In the genomic region with DNA sequence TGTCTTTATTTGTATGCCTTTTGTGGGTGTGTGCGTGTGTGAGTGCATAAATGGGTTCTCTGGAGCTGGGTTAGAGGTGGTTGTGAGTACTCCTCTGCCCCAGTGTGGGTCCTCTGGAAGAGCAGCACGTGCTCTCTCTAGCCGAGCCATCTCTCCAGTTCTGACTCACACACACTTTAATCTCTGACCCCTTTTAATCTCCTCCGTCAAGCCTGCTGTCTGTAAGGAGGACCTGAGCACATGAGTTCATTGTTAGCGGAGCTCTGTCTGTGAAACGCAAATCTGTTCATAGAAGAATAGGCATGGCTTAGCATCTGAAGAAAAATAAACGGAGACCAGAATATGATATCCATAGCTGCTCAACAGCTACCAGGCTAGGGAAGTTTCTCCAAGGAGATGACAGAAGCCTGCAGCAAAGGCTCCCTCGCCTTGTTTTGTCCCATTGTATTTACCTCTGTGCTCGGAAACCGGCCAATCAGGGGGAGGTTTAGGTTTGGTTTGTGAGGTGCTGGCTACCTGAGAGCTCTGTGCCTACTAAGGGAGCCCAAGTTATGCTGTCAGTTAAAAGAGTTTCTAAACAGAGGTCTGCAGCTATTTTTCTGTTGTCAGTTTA, we compare ENCODE assay signal across 11 mouse cellular contexts. TPM values are rescaled to one million over a fixed set of nuclear protein-coding genes. Genes with fewer than 3 reads are reported as not detected.
DNase-seq lines count a peak whose midpoint lies in the region; ATAC-seq and TF ChIP-seq lines count a peak whose summit lies in the region.
"Had no signal": no experiment of that assay in that cellular context is flagged by ENCODE, and none has a peak within 500 bp of the region (broad histone marks: within the 10 kb centered on the region; RNA-seq: fewer than 3 reads in every experiment).

No protein-coding gene starts in this region.

- H3K4me3 ChIP-seq in heart, embryonic 13.5 days = no peak overlapping the region
- no peak overlapping the region for H3K4me3 ChIP-seq in forebrain, postnatal 0 days (ENCODE audit: low read depth, low read length)
- H3K4me3 ChIP-seq in midbrain, embryonic 10.5 days = no peak overlapping the region
- H3K4me3 ChIP-seq in left cerebral cortex, adult 2 months = no peak overlapping the region
- no peak overlapping the region for H3K4me3 ChIP-seq in cerebellum, adult 2 months (replicated peaks; ENCODE audit: insufficient read depth, low read depth, low read length)

- TF ChIP-seq POLR2A in cerebellum, adult 2 months (IDR thresholded peaks at IDR 0.05; ENCODE audit: borderline replicate concordance, insufficient read depth, low read length) = no peak

- peak overlapping the region; percentile 42 for H3K4me2 ChIP-seq in heart, embryonic 13.5 days
- H3K4me2 ChIP-seq in forebrain, postnatal 0 days (ENCODE audit: low read depth) = no peak overlapping the region

- peaks cover 35% of the 10 kb centered on the region for H3K4me1 ChIP-seq in heart, embryonic 13.5 days
- H3K4me1 ChIP-seq in forebrain, postnatal 0 days (ENCODE audit: insufficient read depth) = no peaks in the 10 kb centered on the region
- H3K4me1 ChIP-seq in midbrain, embryonic 10.5 days = peaks cover 15% of the 10 kb centered on the region
- 0 out of 2 replicates have a peak, but pooled peaks cover 2% of the 10 kb centered on the region for H3K4me1 ChIP-seq in cerebellum, adult 2 months (ENCODE audit: control insufficient read depth, insufficient read depth, low read length)

- peak overlapping the region; percentile 37; the same call in 1 of the 2 replicates for H3K9ac ChIP-seq in heart, embryonic 13.5 days
- no peak overlapping the region for H3K9ac ChIP-seq in forebrain, postnatal 0 days

- H3K36me3 ChIP-seq in heart, embryonic 13.5 days = peaks cover 6% of the 10 kb centered on the region; the same call in 1 of the 2 replicates
- H3K36me3 ChIP-seq in forebrain, postnatal 0 days (ENCODE audit: insufficient read depth) = no peaks in the 10 kb centered on the region
- H3K36me3 ChIP-seq in midbrain, embryonic 10.5 days = no peaks in the 10 kb centered on the region

- H3K27ac ChIP-seq in heart, embryonic 13.5 days (replicated peaks) = peak overlapping the region; percentile 50
- no peak overlapping the region for H3K27ac ChIP-seq in forebrain, postnatal 0 days (ENCODE audit: low read depth, low read length)
- peak overlapping the region; percentile 6 for H3K27ac ChIP-seq in midbrain, embryonic 10.5 days (replicated peaks)
- no peak overlapping the region for H3K27ac ChIP-seq in left cerebral cortex, adult 2 months
- no peak overlapping the region for H3K27ac ChIP-seq in cerebellum, adult 2 months (ENCODE audit: insufficient read depth, low read length)
- H3K27ac ChIP-seq: stomach, postnatal 0 days had no signal

- H3K9me3 ChIP-seq in heart, embryonic 13.5 days = no peaks in the 10 kb centered on the region
- no peaks in the 10 kb centered on the region for H3K9me3 ChIP-seq in forebrain, postnatal 0 days (ENCODE audit: low read length)
- H3K9me3 ChIP-seq in midbrain, embryonic 10.5 days (replicated peaks) = no peaks in the 10 kb centered on the region
- H3K9me3 ChIP-seq: G1E had no signal

- H3K27me3 ChIP-seq in heart, embryonic 13.5 days (replicated peaks) = no peaks in the 10 kb centered on the region
- no peaks in the 10 kb centered on the region for H3K27me3 ChIP-seq in forebrain, postnatal 0 days (ENCODE audit: insufficient read depth, low read length)
- no peaks in the 10 kb centered on the region for H3K27me3 ChIP-seq in midbrain, embryonic 10.5 days (ENCODE audit: low read depth, poor library complexity, severe bottlenecking)
- H3K27me3 ChIP-seq in cerebellum, adult 2 months (ENCODE audit: control insufficient read depth, insufficient read depth, low read length) = no peaks in the 10 kb centered on the region

- no peak for TF ChIP-seq CTCF in forebrain, postnatal 0 days (IDR thresholded peaks at IDR 0.05; ENCODE audit: low read depth)
- TF ChIP-seq CTCF in left cerebral cortex, adult 2 months (IDR thresholded peaks at IDR 0.05) = no peak
- no peak for TF ChIP-seq CTCF in cerebellum, adult 2 months (IDR thresholded peaks at IDR 0.05; ENCODE audit: borderline replicate concordance, insufficient read depth, low read depth, low read length)

- DNase-seq in heart, postnatal 25 days (ENCODE audit: low spot score) = no peak
- DNase-seq in c-Kit-positive CD71-positive TER-119-negative erythroid progenitor cells, embryonic 14.5 days (ENCODE audit: low read depth) = peak; percentile 19
- DNase-seq in forebrain, postnatal 0 days = no peak
- peak; percentile 13 for DNase-seq in midbrain, embryonic 10.5 days (ENCODE audit: low spot score)
- DNase-seq in left cerebral cortex, adult 2 months (ENCODE audit: extremely low spot score in 1 of 2, low spot score in 2 of 2) = no peak
- no peak for DNase-seq in cerebellum, adult 2 months
- DNase-seq in urinary bladder, postnatal 25 days (ENCODE audit: low spot score) = no peak
- DNase-seq: lung, postnatal 10 days had no signal

- WGBS in heart, embryonic 13.5 days = 28% methylated on average over 10 of the region's 10 CpGs
- WGBS in forebrain, postnatal 0 days = 19% methylated on average over 10 of the region's 10 CpGs
- WGBS in midbrain, embryonic 10.5 days = 32% methylated on average over 10 of the region's 10 CpGs
- WGBS in cerebellum, adult 2 months = 46% methylated on average over 10 of the region's 10 CpGs

- ATAC-seq in heart, embryonic 13.5 days (ENCODE audit: extremely low read depth, insufficient number of reproducible peaks, low FRiP score, low TSS enrichment) = peak; percentile 37; the same call in 1 of the 2 replicates
- ATAC-seq in forebrain, postnatal 0 days = peak; percentile 42

- intact Hi-C loops in heart, postnatal 25 days (cut with DNase I) = loop anchor here (5.0 to 10.0 kb wide), 3 partner anchors 116 to 731 kb away; partner anchors contain the start of gene Nap1l1
- intact Hi-C loops in left cerebral cortex, adult 2 months (cut with DNase I) = no loop called here

RNA-seq across cellular contexts. Expression of gene Osbpl8, which starts 58.8 kb away (rescaled TPM):
- polyA plus RNA-seq in heart, embryonic 13.5 days (2015; fragmentation: Nextera tagmentation; extraction: Ambion mirVana) = 22.5 and 26.4 TPM in 2 replicates
- total RNA-seq in heart, postnatal 25 days (2021) = 10 to 100 TPM; 68.3 to 69.5 TPM
- total RNA-seq in forebrain, postnatal 0 days (2014; rRNA removed) = 81.1 and 89.5 TPM in 2 replicates
- polyA plus RNA-seq in forebrain, postnatal 0 days (2015; fragmentation: Nextera tagmentation; extraction: Ambion mirVana) = 11.7 and 16.6 TPM in 2 replicates
- 7.6 and 10.6 TPM in 2 replicates for polyA plus RNA-seq in midbrain, embryonic 10.5 days (2016; fragmentation: Nextera tagmentation; extraction: Ambion mirVana)
- 100 to 1,000 TPM in 1 of 2 experiments, 10 to 100 TPM in 1; 93.8 to 104 TPM for total RNA-seq in left cerebral cortex, adult 2 months (2021)
- polyA plus RNA-seq in cerebellum, adult 2 months (2012; rRNA removed) = 18.4 and 19.4 TPM in 2 replicates

Comparison
In these comparisons a context has a peak if more than half of its experiments do, and no peak if none do; other contexts are left out.
1. H3K27ac ChIP-seq: peak in heart, embryonic 13.5 days (single experiment) and midbrain, embryonic 10.5 days (single experiment); none in forebrain, postnatal 0 days (single experiment), left cerebral cortex, adult 2 months (single experiment) and cerebellum, adult 2 months (single experiment).
2. DNase-seq: peak in c-Kit-positive CD71-positive TER-119-negative erythroid progenitor cells, embryonic 14.5 days (single experiment) and midbrain, embryonic 10.5 days (single experiment); none in heart, postnatal 25 days (single experiment), forebrain, postnatal 0 days (single experiment), left cerebral cortex, adult 2 months (0 of 2), cerebellum, adult 2 months (0 of 2) and urinary bladder, postnatal 25 days (single experiment).